Mouse (Mus musculus) MEL (cell line): ENCODE results near the gene Lad1.

Source experiments
- GABPA ChIP-seq: IDR thresholded peaks from 2 replicates; pipeline ENCODE4 v1.6.1; 2012; ENCODE audit warnings: low read depth, mild to moderate bottlenecking, inconsistent platforms, low read length, improper control_type of control experiment, moderate library complexity
- POLR2A ChIP-seq, 2 experiments: IDR thresholded peaks; 2 replicates each; pipeline ENCODE4 v1.6.1; 2011 to 2012; ENCODE audit warnings: low read length in 2 of 2, mild to moderate bottlenecking in 2 of 2, control low read depth in 1 of 2, improper control_type of control experiment in 1 of 2, low read depth in 1 of 2, moderate library complexity in 1 of 2; ENCODE audit not compliant: control insufficient read depth in 1 of 2, insufficient read depth in 1 of 2, poor library complexity in 1 of 2
- ZNF384 ChIP-seq: IDR thresholded peaks from 2 replicates; pipeline ENCODE4 v1.6.1; 2012; ENCODE audit warnings: low read depth, mild to moderate bottlenecking, inconsistent platforms, low read length, improper control_type of control experiment

- TF ChIP-seq POLR2A (IDR thresholded peaks at IDR 0.05; ENCODE audit: control insufficient read depth in 1 of 2, insufficient read depth in 1 of 2, low read depth in 1 of 2, low read length in 2 of 2, poor library complexity in 1 of 2) (no peak), GABPA (no peak), ZNF384 (no peak)
Observed at GRCm38 (mm10) chr1:135872991-135873390, 54.6 kb downstream of the Lad1 start.
